Mouse (Mus musculus): ENCODE data around the gene Hba-x.
"Not testable (repeated sequence)": the region's sequence is repeated elsewhere in the genome, so short reads cannot be mapped to it uniquely, and the experiment has no call there.

Gene Hba-x

GRCm38 (mm10) chr11:32250880-32251763 lies 25.1 kb upstream of the Hba-x start:
- peak; percentile 26 for DNase-seq (ENCODE audit: inconsistent ontology term)

- DNase-seq (ENCODE audit: inconsistent ontology term), result no peak
Observed at GRCm38 (mm10) chr11:32253121-32253520, 23.1 kb upstream of the Hba-x start.

GRCm38 (mm10) chr11:32256146-32256545 lies 20.1 kb upstream of the Hba-x start:
- no peak for DNase-seq (ENCODE audit: inconsistent ontology term)

GRCm38 (mm10) chr11:32256566-32256965 lies 19.6 kb upstream of the Hba-x start:
- no peak for DNase-seq (ENCODE audit: inconsistent ontology term)

- no peak for DNase-seq (ENCODE audit: inconsistent ontology term)
Observed at GRCm38 (mm10) chr11:32262674-32263415, 13.4 kb upstream of the Hba-x start.

GRCm38 (mm10) chr11:32265117-32265738 lies 11.0 kb upstream of the Hba-x start:
- no peak for DNase-seq (ENCODE audit: inconsistent ontology term)

GRCm38 (mm10) chr11:32266194-32266593 lies 10.0 kb upstream of the Hba-x start:
- no peak for DNase-seq (ENCODE audit: inconsistent ontology term)

GRCm38 (mm10) chr11:32266776-32267175 lies 9.4 kb upstream of the Hba-x start:
- no peak for DNase-seq (ENCODE audit: inconsistent ontology term)

GRCm38 (mm10) chr11:32267188-32267884 lies 8.9 kb upstream of the Hba-x start, which contains the start of gene Nprl3:
Gene Nprl3 (minus strand): TSS chr11:32267707.
- DNase-seq (ENCODE audit: inconsistent ontology term), result peak; percentile 94

GRCm38 (mm10) chr11:32267964-32268363 lies 8.2 kb upstream of the Hba-x start:
- DNase-seq (ENCODE audit: inconsistent ontology term), result no peak

GRCm38 (mm10) chr11:32268952-32269351 lies 7.2 kb upstream of the Hba-x start:
- DNase-seq (ENCODE audit: inconsistent ontology term), result no peak

- no peak for DNase-seq (ENCODE audit: inconsistent ontology term)
Observed at GRCm38 (mm10) chr11:32271178-32271577, 5.0 kb upstream of the Hba-x start.

GRCm38 (mm10) chr11:32277736-32278457 lies 1.7 kb downstream of the Hba-x start:
- DNase-seq (ENCODE audit: inconsistent ontology term), result no peak

GRCm38 (mm10) chr11:32278458-32278957 lies 2.3 kb downstream of the Hba-x start:
- DNase-seq (ENCODE audit: inconsistent ontology term), result no peak

GRCm38 (mm10) chr11:32280646-32281045 lies 4.4 kb downstream of the Hba-x start:
- DNase-seq (ENCODE audit: inconsistent ontology term), result no peak

GRCm38 (mm10) chr11:32281416-32282144 lies 5.4 kb downstream of the Hba-x start:
- no peak for DNase-seq (ENCODE audit: inconsistent ontology term)

GRCm38 (mm10) chr11:32283091-32283777 lies 7.0 kb downstream of the Hba-x start, which contains the start of gene Hba-a1:
Gene Hba-a1 (plus strand): TSS chr11:32283511.
- not testable (repeated sequence) for DNase-seq (ENCODE audit: inconsistent ontology term)

GRCm38 (mm10) chr11:32284582-32284981 lies 8.4 kb downstream of the Hba-x start:
- DNase-seq (ENCODE audit: inconsistent ontology term), result not testable (repeated sequence)

GRCm38 (mm10) chr11:32285031-32285775 lies 9.0 kb downstream of the Hba-x start:
- DNase-seq (ENCODE audit: inconsistent ontology term), result no peak

Measured in Muller cell, postnatal 12 days (primary cell).